Mouse (Mus musculus): ENCODE data around the gene Epo. TPM values are rescaled to one million over a fixed set of nuclear protein-coding genes. Genes with fewer than 3 reads are reported as not detected.

Epo gene
- polyA plus RNA-seq, 2 experiments: 0.40 to 0.85 TPM

- 51% methylated on average over 6 of the region's 6 CpGs for WGBS (ENCODE audit: insufficient replicate concordance)
- ATAC-seq (ENCODE audit: insufficient read depth): no peak
- no peaks in the 10 kb centered on the region for H3K36me3 ChIP-seq (replicated peaks; ENCODE audit: control insufficient read depth, insufficient read depth, low read depth)
- no peak overlapping the region for H3K9ac ChIP-seq (replicated peaks)
- no peaks in the 10 kb centered on the region for H3K27me3 ChIP-seq (ENCODE audit: control insufficient read depth, insufficient read depth, low read length)
- H3K9me3 ChIP-seq (ENCODE audit: control insufficient read depth, low read length): no peaks in the 10 kb centered on the region
- no peak for TF ChIP-seq EP300 (IDR thresholded peaks at IDR 0.05; ENCODE audit: low read depth)
- TF ChIP-seq CTCF (IDR thresholded peaks at IDR 0.05; ENCODE audit: low read depth): no peak
- H3K27ac ChIP-seq: no peak overlapping the region
- no peak overlapping the region for H3K4me2 ChIP-seq (ENCODE audit: low read depth)
- DNase-seq (ENCODE audit: low read depth in 3 of 3, low spot score in 3 of 3): no peak
- no peak overlapping the region for H3K4me3 ChIP-seq (ENCODE audit: insufficient read depth in 1 of 2, low read depth in 2 of 2, low read length in 2 of 2)
- no peaks in the 10 kb centered on the region for H3K4me1 ChIP-seq (replicated peaks; ENCODE audit: control insufficient read depth in 2 of 2, insufficient read depth in 2 of 2, low read length in 1 of 2)
Measured at GRCm38 (mm10) chr5:137544926-137545325, 11.9 kb upstream of the Epo start.

GRCm38 (mm10) chr5:137541768-137542540, 8.9 kb upstream of the Epo start:
- 65% methylated on average over 5 of the region's 5 CpGs for WGBS (ENCODE audit: insufficient replicate concordance)
- no peak for TF ChIP-seq CTCF (IDR thresholded peaks at IDR 0.05; ENCODE audit: low read depth)
- no peak for TF ChIP-seq EP300 (IDR thresholded peaks at IDR 0.05; ENCODE audit: low read depth)
- H3K4me3 ChIP-seq (ENCODE audit: insufficient read depth in 1 of 2, low read depth in 2 of 2, low read length in 2 of 2): no peak overlapping the region
- H3K4me2 ChIP-seq (ENCODE audit: low read depth): no peak overlapping the region
- no peak overlapping the region for H3K27ac ChIP-seq
- no peaks in the 10 kb centered on the region for H3K36me3 ChIP-seq (replicated peaks; ENCODE audit: control insufficient read depth, insufficient read depth, low read depth)
- H3K4me1 ChIP-seq (replicated peaks; ENCODE audit: control insufficient read depth in 2 of 2, insufficient read depth in 2 of 2, low read length in 1 of 2): no peaks in the 10 kb centered on the region
- no peak overlapping the region for H3K9ac ChIP-seq (replicated peaks)
- H3K27me3 ChIP-seq (ENCODE audit: control insufficient read depth, insufficient read depth, low read length): no peaks in the 10 kb centered on the region
- no peak for ATAC-seq (ENCODE audit: insufficient read depth)
- DNase-seq (ENCODE audit: low read depth in 3 of 3, low spot score in 3 of 3): no peak
- H3K9me3 ChIP-seq (ENCODE audit: control insufficient read depth, low read length): no peaks in the 10 kb centered on the region

- H3K36me3 ChIP-seq (replicated peaks; ENCODE audit: control insufficient read depth, insufficient read depth, low read depth): no peaks in the 10 kb centered on the region
- ATAC-seq (ENCODE audit: insufficient read depth): no peak
- no peak overlapping the region for H3K9ac ChIP-seq (replicated peaks)
- 63% methylated on average over 6 of the region's 6 CpGs for WGBS (ENCODE audit: insufficient replicate concordance)
- H3K9me3 ChIP-seq (ENCODE audit: control insufficient read depth, low read length): no peaks in the 10 kb centered on the region
- DNase-seq (ENCODE audit: low read depth in 3 of 3, low spot score in 3 of 3): no peak
- no peak overlapping the region for H3K4me3 ChIP-seq (ENCODE audit: insufficient read depth in 1 of 2, low read depth in 2 of 2, low read length in 2 of 2)
- TF ChIP-seq CTCF (IDR thresholded peaks at IDR 0.05; ENCODE audit: low read depth) (no peak), EP300 (IDR thresholded peaks at IDR 0.05; ENCODE audit: low read depth) (no peak)
- H3K4me1 ChIP-seq (replicated peaks; ENCODE audit: control insufficient read depth in 2 of 2, insufficient read depth in 2 of 2, low read length in 1 of 2): no peaks in the 10 kb centered on the region
- no peak overlapping the region for H3K4me2 ChIP-seq (ENCODE audit: low read depth)
- H3K27me3 ChIP-seq (ENCODE audit: control insufficient read depth, insufficient read depth, low read length): no peaks in the 10 kb centered on the region
- H3K27ac ChIP-seq: no peak overlapping the region
Measured at GRCm38 (mm10) chr5:137540991-137541390, 7.9 kb upstream of the Epo start.

GRCm38 (mm10) chr5:137539291-137539801, 6.3 kb upstream of the Epo start:
- 66% methylated on average over 7 of the region's 7 CpGs for whole genome bisulfite sequencing (ENCODE audit: insufficient replicate concordance)
- Histone ChIP-seq H3K4me1 (replicated peaks; ENCODE audit: control insufficient read depth in 2 of 2, insufficient read depth in 2 of 2, low read length in 1 of 2) (no peaks in the 10 kb centered on the region), H3K4me3 (ENCODE audit: insufficient read depth in 1 of 2, low read depth in 2 of 2, low read length in 2 of 2) (no peak overlapping the region), H3K36me3 (replicated peaks; ENCODE audit: control insufficient read depth, insufficient read depth, low read depth) (no peaks in the 10 kb centered on the region), H3K9ac (replicated peaks) (no peak overlapping the region), H3K9me3 (ENCODE audit: control insufficient read depth, low read length) (no peaks in the 10 kb centered on the region), H3K4me2 (ENCODE audit: low read depth) (no peak overlapping the region), H3K27ac (no peak overlapping the region), H3K27me3 (ENCODE audit: control insufficient read depth, insufficient read depth, low read length) (no peaks in the 10 kb centered on the region)
- TF ChIP-seq CTCF (IDR thresholded peaks at IDR 0.05; ENCODE audit: low read depth): no peak
- no peak for TF ChIP-seq EP300 (IDR thresholded peaks at IDR 0.05; ENCODE audit: low read depth)
- DNase-seq (ENCODE audit: low read depth in 3 of 3, low spot score in 3 of 3) (no peak), ATAC-seq (ENCODE audit: insufficient read depth) (no peak)

- TF ChIP-seq EP300 (IDR thresholded peaks at IDR 0.05; ENCODE audit: low read depth) (no peak), CTCF (IDR thresholded peaks at IDR 0.05; ENCODE audit: low read depth) (no peak)
- Histone ChIP-seq H3K27ac (no peak overlapping the region), H3K4me2 (ENCODE audit: low read depth) (no peak overlapping the region), H3K36me3 (replicated peaks; ENCODE audit: control insufficient read depth, insufficient read depth, low read depth) (no peaks in the 10 kb centered on the region), H3K4me1 (replicated peaks; ENCODE audit: control insufficient read depth in 2 of 2, insufficient read depth in 2 of 2, low read length in 1 of 2) (peaks cover 4% of the 10 kb centered on the region in 2 experiments; a peak in 3 of 4 replicates), H3K4me3 (ENCODE audit: insufficient read depth in 1 of 2, low read depth in 2 of 2, low read length in 2 of 2) (no peak overlapping the region), H3K9ac (replicated peaks) (no peak overlapping the region), H3K27me3 (ENCODE audit: control insufficient read depth, insufficient read depth, low read length) (no peaks in the 10 kb centered on the region), H3K9me3 (ENCODE audit: control insufficient read depth, low read length) (no peaks in the 10 kb centered on the region)
- WGBS (ENCODE audit: insufficient replicate concordance): 53% methylated on average over 4 of the region's 4 CpGs
- ATAC-seq (ENCODE audit: insufficient read depth) (no peak), DNase-seq (ENCODE audit: low read depth in 3 of 3, low spot score in 3 of 3) (no peak)
Measured at GRCm38 (mm10) chr5:137537461-137537860, 4.4 kb upstream of the Epo start.
